Mouse (Mus musculus) limb, embryonic 14.5 days (tissue): ENCODE data around the gene Shank3. TPM values are rescaled to one million over a fixed set of nuclear protein-coding genes. Genes with fewer than 3 reads are reported as not detected.
A peak's percentile ranks its signal among the peaks of the same experiment; 100 is the strongest.

Source experiments
- ATAC-seq: fragments of 200-750 bp; cut with Nextera tagmentation; 2 replicates; pipeline ENCODE4 v1.8.0; 2017; ENCODE audit warnings: low read depth, moderate number of reproducible peaks, moderate TSS enrichment; ENCODE audit not compliant: low FRiP score
- DNase-seq: peaks from one replicate; pipeline ENCODE4 v3.0.0-alpha.2; 2015; ENCODE audit warnings: low spot score
- H3K27ac ChIP-seq: fragments of 300-500 bp; sonication (generic); replicated peaks from 2 replicates; pipeline ENCODE4 v1.5.1; 2014; ENCODE audit warnings: low read depth, mild to moderate bottlenecking, low read length, moderate library complexity, mixed read lengths
- H3K27me3 ChIP-seq: fragments of 300-500 bp; sonication (generic); 2 replicates; pipeline ENCODE4 v1.6.1; 2014; ENCODE audit warnings: low read length, mixed read lengths; ENCODE audit not compliant: control insufficient read depth, insufficient read depth
- H3K36me3 ChIP-seq: fragments of 300-500 bp; sonication (generic); 2 replicates; pipeline ENCODE4 v1.6.1; 2014; ENCODE audit warnings: mild to moderate bottlenecking, low read length, moderate library complexity, mixed read lengths; ENCODE audit not compliant: control insufficient read depth, insufficient read depth
- H3K4me1 ChIP-seq: fragments of 300-500 bp; sonication (generic); 2 replicates; pipeline ENCODE4 v1.6.1; 2014; ENCODE audit warnings: antibody characterized with exemption, low read length, mixed read lengths; ENCODE audit not compliant: control insufficient read depth, insufficient read depth
- H3K4me2 ChIP-seq: fragments of 300-500 bp; sonication (generic); replicated peaks from 2 replicates; pipeline ENCODE4 v1.6.1; 2014; ENCODE audit warnings: low read depth, mild to moderate bottlenecking, low read length, moderate library complexity; ENCODE audit not compliant: severe bottlenecking
- H3K4me3 ChIP-seq: fragments of 300-500 bp; sonication (generic); replicated peaks from 2 replicates; pipeline ENCODE4 v1.5.1; 2014; ENCODE audit warnings: low read length
- H3K9ac ChIP-seq: fragments of 300-500 bp; sonication (generic); 2 replicates; pipeline ENCODE4 v1.6.1; 2014; ENCODE audit warnings: mild to moderate bottlenecking, low read depth, low read length, moderate library complexity; ENCODE audit not compliant: severe bottlenecking
- H3K9me3 ChIP-seq: fragments of 300-500 bp; sonication (generic); 2 replicates; pipeline ENCODE4 v1.6.1; 2016; ENCODE audit warnings: low read length; ENCODE audit not compliant: control insufficient read depth
- POLR2A ChIP-seq: fragments of 200-500 bp; IDR thresholded peaks from 2 replicates; pipeline ENCODE4 v1.8.0; 2012; ENCODE audit warnings: inconsistent platforms, mild to moderate bottlenecking, moderate library complexity, borderline replicate concordance; ENCODE audit not compliant: insufficient read depth, insufficient read length; ENCODE audit errors: extremely low read depth
- WGBS: fragments of 180-500 bp; shearing (Covaris S2); extraction: QIAGEN DNeasy Blood & Tissue Kit; methylation state at CpG from one replicate; pipeline ENCODE4 v1.1.7; 2014; 5-methylcytosine and 5-hydroxymethylcytosine counted together
- polyA plus RNA-seq, 2 experiments: library from polyadenylated mRNA; depleted of rRNA in 1 of 2; stranded (reverse) in 1 of 2; unstranded in 1 of 2; fragments of >200 nt; fragmentation: Nextera tagmentation in 1 of 2; extraction: Ambion mirVana in 1 of 2; gene quantifications; 2 replicates each; pipeline versions ENCODE4 v1.2.1 to v1.2.3; 2012 to 2014

Shank3 gene
- polyA plus RNA-seq, 2 experiments = 2.4 to 18.4 TPM

DNA sequence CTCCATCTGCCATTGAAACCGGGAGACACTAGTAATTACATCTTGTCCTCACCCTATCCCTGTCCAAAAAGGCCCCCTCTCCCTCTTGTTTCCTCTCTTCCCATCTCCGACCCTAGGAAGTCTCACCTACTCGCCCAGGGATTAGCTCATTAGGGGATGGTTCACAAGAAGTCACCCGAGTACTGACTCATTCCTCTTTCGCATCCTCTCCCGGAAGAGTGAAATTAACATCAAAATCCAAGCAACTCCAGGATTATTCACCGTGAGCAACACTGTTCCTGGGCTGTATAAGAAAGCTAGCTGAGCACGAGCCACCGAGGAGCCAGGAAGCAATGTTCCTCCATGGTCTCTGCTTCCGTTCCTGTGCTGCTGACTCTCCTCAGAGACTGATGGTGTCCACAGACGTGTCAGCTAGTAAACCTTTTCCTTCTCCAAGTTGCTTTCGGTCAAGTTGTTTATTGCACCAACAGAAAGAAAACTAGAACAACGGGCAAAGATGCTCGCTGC is 10.8 kb upstream of the Shank3 start:
- no peak for TF ChIP-seq POLR2A
- DNase-seq (no peak), ATAC-seq (no peak)
- no peaks in the 10 kb centered on the region for H3K36me3 ChIP-seq
- H3K9ac ChIP-seq = no peak overlapping the region
- H3K27ac ChIP-seq = no peak overlapping the region
- WGBS = 37% methylated on average over 14 of the region's 14 CpGs
- H3K4me1 ChIP-seq = no peaks in the 10 kb centered on the region
- H3K4me3 ChIP-seq = no peak overlapping the region
- H3K27me3 ChIP-seq = no peaks in the 10 kb centered on the region
- H3K9me3 ChIP-seq = no peaks in the 10 kb centered on the region
- no peak overlapping the region for H3K4me2 ChIP-seq

- 79% methylated on average over 4 of the region's 4 CpGs for WGBS
- no peaks in the 10 kb centered on the region for H3K4me1 ChIP-seq
- TF ChIP-seq POLR2A = no peak
- no peak overlapping the region for H3K4me3 ChIP-seq
- H3K36me3 ChIP-seq = no peaks in the 10 kb centered on the region
- H3K9ac ChIP-seq = no peak overlapping the region
- no peak for ATAC-seq
- H3K4me2 ChIP-seq = no peak overlapping the region
- no peak for DNase-seq
- no peak overlapping the region for H3K27ac ChIP-seq
- peaks cover 5% of the 10 kb centered on the region; the same call in 1 of the 2 replicates for H3K27me3 ChIP-seq
- no peaks in the 10 kb centered on the region for H3K9me3 ChIP-seq
Measured at GRCm38 (mm10) chr15:89494970-89495369, 4.5 kb upstream of the Shank3 start.

- H3K4me2 ChIP-seq = no peak overlapping the region
- H3K27ac ChIP-seq = no peak overlapping the region
- ATAC-seq (no peak), DNase-seq (no peak)
- H3K9me3 ChIP-seq = no peaks in the 10 kb centered on the region
- H3K9ac ChIP-seq = no peak overlapping the region
- no peak overlapping the region for H3K4me3 ChIP-seq
- 71% methylated on average over 4 of the region's 4 CpGs for WGBS
- no peaks in the 10 kb centered on the region for H3K4me1 ChIP-seq
- peaks cover 5% of the 10 kb centered on the region; the same call in 1 of the 2 replicates for H3K27me3 ChIP-seq
- TF ChIP-seq POLR2A = no peak
- no peaks in the 10 kb centered on the region for H3K36me3 ChIP-seq
Measured at GRCm38 (mm10) chr15:89496131-89496530, 3.3 kb upstream of the Shank3 start.

DNA sequence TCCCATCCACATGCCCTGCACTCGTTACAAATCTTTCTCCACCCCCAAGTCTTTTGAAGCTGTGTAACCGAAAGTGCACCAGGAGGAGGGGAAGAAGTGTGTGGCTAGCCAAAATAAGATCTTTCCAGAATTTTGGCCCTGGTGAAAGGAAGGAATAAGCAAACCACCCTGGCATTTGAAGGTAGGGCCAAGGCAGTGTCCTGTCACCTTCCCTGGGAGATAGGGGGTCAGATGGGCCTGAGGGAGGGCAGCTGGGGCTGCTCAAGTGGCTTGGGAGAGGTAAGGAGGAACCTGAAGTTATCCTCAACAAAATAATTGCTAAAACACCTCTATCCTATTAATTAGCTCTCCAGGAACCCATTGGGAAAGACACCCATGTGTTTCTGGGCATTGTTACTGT is 2.6 kb upstream of the Shank3 start:
- Histone ChIP-seq H3K9ac (no peak overlapping the region), H3K4me2 (no peak overlapping the region), H3K4me3 (no peak overlapping the region), H3K36me3 (no peaks in the 10 kb centered on the region), H3K9me3 (no peaks in the 10 kb centered on the region), H3K4me1 (no peaks in the 10 kb centered on the region), H3K27ac (no peak overlapping the region), H3K27me3 (peaks cover 5% of the 10 kb centered on the region; the same call in 1 of the 2 replicates)
- WGBS = 23% methylated on average over 2 of the region's 2 CpGs
- no peak for ATAC-seq
- DNase-seq = no peak
- no peak for TF ChIP-seq POLR2A

GRCm38 (mm10) chr15:89497391-89498048 is 1.9 kb upstream of the Shank3 start:
- TF ChIP-seq POLR2A = no peak
- Histone ChIP-seq H3K4me2 (no peak overlapping the region), H3K9ac (no peak overlapping the region; the same call in 1 of the 2 replicates), H3K27me3 (peaks cover 5% of the 10 kb centered on the region; the same call in 1 of the 2 replicates), H3K36me3 (no peaks in the 10 kb centered on the region), H3K4me1 (no peaks in the 10 kb centered on the region), H3K4me3 (peak overlapping the region; percentile 83), H3K9me3 (no peaks in the 10 kb centered on the region), H3K27ac (no peak overlapping the region)
- WGBS = 33% methylated on average over 4 of the region's 4 CpGs
- ATAC-seq (no peak), DNase-seq (peak; percentile 23)
